Mouse (Mus musculus) limb, embryonic 12.5 days (tissue): ENCODE measurements at regions not wholly inside any gene's neighbourhood (a gene's known extent, or its start where the extent isn't known, plus 50 kb on each side); places are given as distances from the start of the nearest gene placed in this dataset.

Source experiments
- ATAC-seq: fragments of 200-750 bp; cut with Nextera tagmentation; 2 replicates; pipeline ENCODE4 v1.8.0; 2017; ENCODE audit warnings: low read depth, moderate TSS enrichment; ENCODE audit not compliant: insufficient number of reproducible peaks, insufficient read depth, low FRiP score, low TSS enrichment
- H3K27ac ChIP-seq: fragments of 300-500 bp; sonication (generic); 2 replicates; pipeline ENCODE4 v1.5.1; 2016; ENCODE audit warnings: mild to moderate bottlenecking, moderate library complexity
- H3K27me3 ChIP-seq: fragments of 300-500 bp; sonication (generic); 2 replicates; pipeline ENCODE4 v1.6.1; 2016; ENCODE audit warnings: mild to moderate bottlenecking, moderate library complexity
- H3K36me3 ChIP-seq: fragments of 300-500 bp; sonication (generic); 2 replicates; pipeline ENCODE4 v1.6.1; 2016; ENCODE audit warnings: mild to moderate bottlenecking, moderate library complexity
- H3K4me1 ChIP-seq: fragments of 300-500 bp; sonication (generic); replicated peaks from 2 replicates; pipeline ENCODE4 v1.6.1; 2016
- H3K4me2 ChIP-seq: fragments of 300-500 bp; sonication (generic); 2 replicates; pipeline ENCODE4 v1.6.1; 2016; ENCODE audit warnings: mild to moderate bottlenecking, moderate library complexity
- H3K4me3 ChIP-seq: fragments of 300-500 bp; sonication (generic); replicated peaks from 2 replicates; pipeline ENCODE4 v1.5.1; 2016; ENCODE audit warnings: mild to moderate bottlenecking
- H3K9ac ChIP-seq: fragments of 300-500 bp; sonication (generic); replicated peaks from 2 replicates; pipeline ENCODE4 v1.6.1; 2016; ENCODE audit warnings: mild to moderate bottlenecking, moderate library complexity
- H3K9me3 ChIP-seq: fragments of 300-500 bp; sonication (generic); 2 replicates; pipeline ENCODE4 v1.6.1; 2016; ENCODE audit warnings: mild to moderate bottlenecking, moderate library complexity
- WGBS: fragments of 180-500 bp; shearing (Covaris S2); methylation state at CpG from one replicate; pipeline ENCODE4 v1.1.7; 2016; 5-methylcytosine and 5-hydroxymethylcytosine counted together

DNA sequence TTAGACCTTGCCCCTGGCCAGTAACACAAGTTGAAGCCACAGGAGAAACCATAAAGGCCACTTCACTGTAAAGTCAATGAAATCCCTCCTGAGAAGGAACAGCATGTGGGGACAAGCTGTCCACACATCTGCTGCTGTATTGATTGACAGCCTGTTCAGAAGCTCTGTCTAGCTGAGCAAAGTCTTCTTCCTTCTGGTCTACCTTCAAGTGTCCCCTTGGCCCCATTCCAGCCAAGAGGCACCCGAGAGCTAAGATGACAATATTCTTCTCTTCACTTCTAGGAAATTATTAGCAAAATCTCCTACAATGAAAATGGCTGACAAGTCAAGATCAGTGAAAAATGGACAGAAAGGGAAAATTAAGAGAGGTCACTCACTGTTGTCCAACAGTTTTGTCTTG lies 616.7 kb downstream of the Basp1 start:
- Histone ChIP-seq H3K4me1 (no peaks in the 10 kb centered on the region), H3K27me3 (no peaks in the 10 kb centered on the region), H3K9ac (no peak overlapping the region), H3K4me3 (no peak overlapping the region), H3K9me3 (no peaks in the 10 kb centered on the region), H3K36me3 (no peaks in the 10 kb centered on the region), H3K4me2 (no peak overlapping the region), H3K27ac (no peak overlapping the region)
- ATAC-seq, result no peak
- 70% methylated on average over 1 of the region's 1 CpGs for WGBS

DNA sequence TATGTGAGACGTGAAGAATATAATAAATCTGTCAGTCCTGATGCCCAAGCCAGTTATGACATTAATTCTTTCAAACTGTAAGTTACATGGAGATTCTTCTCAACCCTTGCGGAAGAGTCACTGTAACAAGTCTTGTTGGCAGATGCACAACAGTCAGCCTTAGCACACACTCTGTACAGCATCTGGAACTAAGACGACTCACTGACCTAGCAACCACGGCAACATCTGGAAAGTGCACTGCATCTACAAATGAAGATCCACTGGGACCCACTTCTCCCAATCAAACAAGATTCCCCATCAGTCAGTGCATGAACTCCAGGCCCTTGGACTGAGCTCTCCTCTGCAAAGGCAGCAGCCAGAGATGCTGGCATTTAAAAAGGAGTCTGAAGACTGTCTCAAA lies 620.2 kb downstream of the Basp1 start:
- no peak overlapping the region for H3K27ac ChIP-seq
- WGBS, result 65% methylated on average over 4 of the region's 4 CpGs

DNA sequence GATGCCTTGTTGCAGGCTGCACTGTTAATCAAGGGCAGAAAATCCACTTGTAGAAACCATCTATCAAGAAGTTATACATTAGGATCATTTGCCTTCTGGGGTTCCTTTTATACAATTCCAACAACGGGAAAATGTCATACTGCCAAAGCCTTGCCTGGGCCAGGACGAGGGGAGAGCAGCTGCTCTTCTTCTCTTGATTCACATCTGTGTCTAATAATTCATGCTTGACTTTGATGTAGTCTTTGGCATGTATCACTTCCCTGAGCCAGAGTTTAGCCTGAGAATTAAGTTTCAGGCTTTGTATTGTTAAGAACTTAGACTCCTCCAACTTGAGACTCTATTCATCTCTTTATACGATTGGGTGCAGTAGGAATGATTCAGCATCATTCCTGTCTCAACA lies 627.2 kb downstream of the Basp1 start:
- Histone ChIP-seq H3K9ac (no peak overlapping the region), H3K9me3 (no peaks in the 10 kb centered on the region), H3K27ac (no peak overlapping the region), H3K4me2 (no peak overlapping the region), H3K4me3 (no peak overlapping the region), H3K27me3 (no peaks in the 10 kb centered on the region), H3K4me1 (no peaks in the 10 kb centered on the region), H3K36me3 (no peaks in the 10 kb centered on the region)
- no peak; the same call in 1 of the 2 replicates for ATAC-seq
- 48% methylated on average over 3 of the region's 3 CpGs for WGBS

More for the DNA sequence above, 620.2 kb downstream of the Basp1 start:
- Histone ChIP-seq H3K27me3 (no peaks in the 10 kb centered on the region), H3K9ac (no peak overlapping the region), H3K4me3 (no peak overlapping the region), H3K36me3 (no peaks in the 10 kb centered on the region), H3K9me3 (no peaks in the 10 kb centered on the region), H3K4me1 (no peaks in the 10 kb centered on the region), H3K4me2 (no peak overlapping the region)
- no peak for ATAC-seq

DNA sequence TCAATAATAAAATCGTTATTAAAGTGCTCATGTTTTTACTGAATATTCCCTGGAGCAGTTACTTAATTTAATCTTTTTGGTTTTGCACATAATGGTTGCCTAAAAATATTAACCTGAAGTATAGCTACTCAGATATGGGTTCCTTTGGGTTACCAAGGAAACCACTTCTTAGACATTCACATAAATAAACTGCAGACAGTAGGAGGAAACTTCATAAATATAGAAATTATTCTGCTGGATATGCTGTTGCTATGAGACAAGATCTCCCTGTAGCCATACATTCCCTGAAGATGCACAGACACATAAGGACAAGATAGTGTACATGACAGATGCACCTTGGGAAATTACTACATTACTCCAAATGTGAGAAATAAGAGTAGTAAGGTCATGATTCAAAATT lies 635.3 kb downstream of the Basp1 start:
- H3K4me1 ChIP-seq, result no peaks in the 10 kb centered on the region
- H3K36me3 ChIP-seq, result no peaks in the 10 kb centered on the region
- no peak for ATAC-seq
- 72% methylated on average over 1 of the region's 1 CpGs for WGBS
- H3K4me2 ChIP-seq, result no peak overlapping the region
- H3K9me3 ChIP-seq, result no peaks in the 10 kb centered on the region
- H3K4me3 ChIP-seq, result no peak overlapping the region
- no peaks in the 10 kb centered on the region for H3K27me3 ChIP-seq
- H3K9ac ChIP-seq, result no peak overlapping the region
- H3K27ac ChIP-seq, result no peak overlapping the region

DNA sequence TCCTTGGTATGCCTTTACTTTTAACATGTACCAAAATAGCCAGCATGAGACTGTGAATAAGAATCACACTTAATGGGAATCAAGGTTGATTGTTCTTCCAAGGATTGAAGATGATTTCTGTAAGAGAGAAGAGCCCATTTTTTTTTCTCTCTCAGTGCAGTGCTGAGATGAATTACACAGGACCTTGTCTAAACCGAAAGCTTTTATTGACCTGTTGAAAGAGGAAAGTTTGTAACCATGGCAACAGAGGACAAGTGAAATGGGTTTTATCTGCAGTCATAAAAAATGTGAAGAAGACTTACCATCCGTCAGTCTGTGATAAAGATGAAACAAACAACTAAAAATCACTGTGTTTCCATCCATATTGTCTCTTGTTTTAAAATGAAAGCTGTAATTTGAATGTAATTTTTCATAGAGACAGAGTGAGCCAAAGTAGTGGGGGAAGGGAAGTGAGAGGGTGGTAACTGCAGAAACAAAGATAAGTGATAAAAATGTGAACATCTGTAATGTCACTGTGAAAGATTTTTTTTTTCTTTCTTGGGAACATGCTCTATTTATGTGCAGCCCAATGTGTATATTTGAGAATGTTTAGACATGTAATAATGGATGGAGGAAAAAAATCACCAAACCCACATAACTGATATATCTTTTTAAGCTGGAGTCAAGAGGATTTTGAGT lies 661.9 kb downstream of the Basp1 start:
- Histone ChIP-seq H3K9me3 (no peaks in the 10 kb centered on the region), H3K27ac (no peak overlapping the region), H3K27me3 (no peaks in the 10 kb centered on the region), H3K9ac (no peak overlapping the region), H3K36me3 (no peaks in the 10 kb centered on the region), H3K4me3 (no peak overlapping the region), H3K4me1 (no peaks in the 10 kb centered on the region), H3K4me2 (no peak overlapping the region)
- ATAC-seq, result no peak
- 30% methylated on average over 2 of the region's 2 CpGs for WGBS

DNA sequence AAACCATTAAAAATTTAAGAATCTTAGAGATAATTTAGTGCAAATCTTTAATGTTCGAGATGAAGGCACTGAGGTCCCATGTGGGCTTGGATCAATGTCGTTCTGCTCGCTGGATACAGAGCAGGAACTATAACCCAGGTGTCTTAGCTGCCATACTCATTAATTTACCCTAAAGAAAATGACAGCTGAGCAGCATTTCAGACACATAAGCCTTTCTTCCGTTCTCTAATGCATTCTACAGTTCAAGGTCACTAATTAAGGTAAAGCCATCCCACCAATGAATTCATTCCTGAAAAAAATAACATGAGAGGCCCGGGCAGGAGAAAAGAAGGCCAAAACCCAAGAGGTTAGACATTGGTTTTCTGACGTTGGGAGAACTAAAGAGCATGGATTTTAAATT lies 670.3 kb downstream of the Basp1 start:
- Histone ChIP-seq H3K27me3 (no peaks in the 10 kb centered on the region), H3K9ac (no peak overlapping the region), H3K4me2 (no peak overlapping the region), H3K4me3 (no peak overlapping the region), H3K36me3 (no peaks in the 10 kb centered on the region), H3K27ac (no peak overlapping the region), H3K9me3 (no peaks in the 10 kb centered on the region), H3K4me1 (no peaks in the 10 kb centered on the region)
- no peak for ATAC-seq
- 61% methylated on average over 6 of the region's 6 CpGs for WGBS

DNA sequence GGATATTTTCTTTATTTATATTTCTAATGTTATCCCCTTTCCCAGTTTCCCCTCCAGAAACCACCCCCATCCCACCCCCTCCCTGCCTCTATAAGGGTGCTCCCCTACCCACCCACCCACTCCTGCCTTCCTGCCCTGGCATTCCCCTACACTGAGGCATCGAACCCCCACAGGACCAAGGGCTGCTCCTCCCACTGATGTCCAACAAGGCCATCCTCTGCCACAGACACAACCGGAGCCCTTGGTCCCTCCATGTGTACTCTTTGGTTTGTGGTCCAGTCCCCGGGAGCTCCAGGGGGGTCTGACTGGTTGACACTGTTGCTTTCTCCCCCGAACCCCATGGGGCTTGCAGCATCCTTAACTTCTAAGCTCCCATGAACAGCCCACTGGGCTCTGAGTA lies 688.4 kb downstream of the Basp1 start:
- no peaks in the 10 kb centered on the region for H3K4me1 ChIP-seq
- H3K9me3 ChIP-seq, result no peaks in the 10 kb centered on the region
- no peak overlapping the region for H3K27ac ChIP-seq
- no peaks in the 10 kb centered on the region for H3K27me3 ChIP-seq
- ATAC-seq, result no peak
- H3K9ac ChIP-seq, result no peak overlapping the region
- no peak overlapping the region for H3K4me3 ChIP-seq
- H3K4me2 ChIP-seq, result no peak overlapping the region
- WGBS, result 91% methylated on average over 4 of the region's 4 CpGs
- H3K36me3 ChIP-seq, result no peaks in the 10 kb centered on the region

DNA sequence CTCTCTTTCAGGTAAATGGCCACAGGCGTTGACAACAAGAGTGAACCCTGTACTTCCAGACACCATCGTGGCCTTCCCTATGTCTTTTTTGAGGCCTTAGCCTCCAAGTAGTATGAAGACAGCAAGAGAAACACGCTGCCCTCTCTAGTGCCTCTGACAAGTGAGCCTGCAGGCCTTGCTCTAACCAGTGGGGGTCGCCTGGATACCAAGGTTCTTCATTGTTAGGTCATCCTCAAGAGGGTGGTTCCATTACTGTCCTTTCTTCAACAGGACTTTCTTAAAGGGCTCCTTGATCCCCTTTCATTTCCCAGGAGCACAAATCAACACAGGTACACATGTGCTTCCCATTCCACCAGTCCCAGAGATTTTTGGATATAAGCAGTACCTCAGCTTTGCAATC lies 688.9 kb downstream of the Basp1 start:
- Histone ChIP-seq H3K4me1 (no peaks in the 10 kb centered on the region), H3K27ac (no peak overlapping the region), H3K9ac (no peak overlapping the region), H3K4me3 (no peak overlapping the region), H3K27me3 (no peaks in the 10 kb centered on the region), H3K9me3 (no peaks in the 10 kb centered on the region), H3K36me3 (no peaks in the 10 kb centered on the region), H3K4me2 (no peak overlapping the region)
- WGBS, result 47% methylated on average over 4 of the region's 4 CpGs
- no peak for ATAC-seq

DNA sequence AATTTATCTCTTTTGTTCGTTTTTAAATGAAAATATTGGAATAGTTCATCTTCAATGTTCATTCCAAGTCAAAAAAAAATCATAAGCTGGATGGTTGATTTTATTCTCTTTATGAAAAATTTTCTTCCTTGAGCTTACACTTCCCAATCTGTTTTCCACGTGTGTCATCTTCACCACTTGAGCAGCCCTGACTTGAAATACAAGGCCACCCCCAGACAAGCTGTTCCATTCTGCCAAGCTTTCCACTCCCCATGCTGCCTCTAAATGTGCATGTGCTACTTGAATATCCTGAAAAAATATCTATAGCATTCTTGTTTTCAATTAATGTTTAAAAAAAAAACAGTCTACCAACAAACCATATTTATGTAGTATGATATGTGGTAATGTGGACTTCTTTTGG lies 693.2 kb downstream of the Basp1 start:
- Histone ChIP-seq H3K27ac (no peak overlapping the region), H3K9ac (no peak overlapping the region), H3K4me3 (no peak overlapping the region), H3K36me3 (no peaks in the 10 kb centered on the region), H3K27me3 (no peaks in the 10 kb centered on the region), H3K4me2 (no peak overlapping the region), H3K4me1 (no peaks in the 10 kb centered on the region), H3K9me3 (no peaks in the 10 kb centered on the region)
- 74% methylated on average over 2 of the region's 2 CpGs for WGBS
- no peak for ATAC-seq

DNA sequence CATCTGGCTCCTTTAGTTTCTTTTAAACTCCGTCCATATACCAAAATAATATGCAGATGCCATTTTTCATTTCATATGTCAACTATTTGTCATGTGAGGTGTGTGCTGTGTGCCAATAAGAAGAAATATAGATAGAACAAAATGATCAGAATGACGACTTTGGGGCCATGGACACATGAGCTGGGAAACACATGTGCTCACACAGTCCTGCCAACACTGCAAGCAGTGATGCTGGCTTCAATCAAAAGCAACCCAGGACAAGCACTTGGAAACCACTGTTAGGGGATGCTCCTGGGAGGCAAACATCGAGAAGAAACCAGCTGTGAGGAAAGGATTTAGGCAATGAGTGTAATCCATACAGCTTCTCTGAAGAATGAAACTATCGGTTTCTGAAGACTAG lies 731.4 kb downstream of the Basp1 start:
- WGBS, result 73% methylated on average over 4 of the region's 4 CpGs
- H3K27ac ChIP-seq, result no peak overlapping the region
- H3K4me3 ChIP-seq, result no peak overlapping the region
- ATAC-seq, result no peak
- H3K36me3 ChIP-seq, result no peaks in the 10 kb centered on the region
- H3K9me3 ChIP-seq, result no peaks in the 10 kb centered on the region
- H3K9ac ChIP-seq, result no peak overlapping the region
- no peaks in the 10 kb centered on the region for H3K4me1 ChIP-seq
- H3K4me2 ChIP-seq, result no peak overlapping the region
- H3K27me3 ChIP-seq, result no peaks in the 10 kb centered on the region

DNA sequence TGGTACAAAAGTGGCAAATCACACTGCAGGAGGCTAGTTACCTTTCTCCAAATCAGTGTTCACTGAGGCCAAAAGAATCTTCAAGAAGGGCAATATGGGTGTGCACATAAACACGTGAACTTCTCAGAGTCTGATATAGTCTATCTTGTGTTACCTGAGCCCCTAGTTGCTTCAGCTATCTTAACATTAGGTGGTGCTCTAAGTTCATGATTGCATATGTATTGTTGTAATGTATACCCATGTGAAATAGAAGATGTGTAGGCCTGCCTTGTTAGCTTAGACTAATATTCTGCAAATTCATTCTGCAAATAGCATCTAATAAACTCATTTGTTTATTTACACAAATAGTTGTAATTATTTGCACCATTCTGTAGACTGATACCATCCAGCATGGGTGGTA lies 764.6 kb downstream of the Basp1 start:
- H3K27ac ChIP-seq, result no peak overlapping the region
- H3K9ac ChIP-seq, result no peak overlapping the region
- no peaks in the 10 kb centered on the region for H3K4me1 ChIP-seq
- peaks cover 4% of the 10 kb centered on the region; the same call in 1 of the 2 replicates for H3K9me3 ChIP-seq
- no peaks in the 10 kb centered on the region for H3K36me3 ChIP-seq
- no peak for ATAC-seq
- no peak overlapping the region for H3K4me3 ChIP-seq
- no peaks in the 10 kb centered on the region for H3K27me3 ChIP-seq
- no peak overlapping the region for H3K4me2 ChIP-seq
- WGBS, result 78% methylated on average over 1 of the region's 1 CpGs

DNA sequence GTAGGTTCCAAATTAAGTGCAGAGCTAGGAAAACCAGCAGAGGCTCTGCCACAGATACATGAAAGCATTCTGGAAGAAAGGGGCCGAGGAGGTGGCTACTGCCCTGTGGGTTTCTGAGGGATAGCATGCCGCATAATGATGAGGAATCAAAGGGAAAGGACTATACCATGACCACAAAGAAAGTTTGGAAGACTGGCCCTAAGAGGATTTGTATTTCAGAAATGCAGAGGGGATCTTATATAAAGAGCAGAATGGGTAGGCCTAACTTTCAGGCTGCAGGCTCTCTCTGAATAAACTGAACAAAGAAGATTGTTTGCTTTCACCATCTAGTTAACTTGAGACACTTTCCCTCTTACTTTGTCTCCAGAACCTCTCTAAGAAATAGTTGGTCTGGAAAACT lies 777.9 kb downstream of the Basp1 start:
- WGBS, result 87% methylated on average over 2 of the region's 2 CpGs
- no peaks in the 10 kb centered on the region for H3K27me3 ChIP-seq
- H3K4me3 ChIP-seq, result no peak overlapping the region
- H3K9ac ChIP-seq, result no peak overlapping the region
- no peaks in the 10 kb centered on the region for H3K36me3 ChIP-seq
- H3K4me2 ChIP-seq, result no peak overlapping the region
- H3K4me1 ChIP-seq, result no peaks in the 10 kb centered on the region
- H3K9me3 ChIP-seq, result no peaks in the 10 kb centered on the region
- no peak overlapping the region for H3K27ac ChIP-seq
- no peak for ATAC-seq
